Mouse (Mus musculus) heart, adult 2 months (tissue): Measurements from ENCODE around the gene Masp2. TPM values are rescaled to one million over a fixed set of nuclear protein-coding genes. Genes with fewer than 3 reads are reported as not detected.

Experiments used
- DNase-seq, 2 experiments: peaks; one replicate each; pipeline ENCODE4 v3.0.0; 2021
- H3K27ac ChIP-seq: fragments of 200-600 bp; 2 replicates; pipeline ENCODE4 v1.8.1; 2022
- H3K27me3 ChIP-seq: fragments of 200-500 bp; 2 replicates; pipeline ENCODE4 v1.6.1; 2012; ENCODE audit warnings: mild to moderate bottlenecking, low read length, inconsistent platforms, mixed read lengths; ENCODE audit not compliant: control insufficient read depth, insufficient read depth
- H3K36me3 ChIP-seq: fragments of 200-500 bp; 2 replicates; pipeline ENCODE4 v1.6.1; 2012; ENCODE audit warnings: low read length, inconsistent platforms; ENCODE audit not compliant: control insufficient read depth, insufficient read depth
- H3K4me1 ChIP-seq: fragments of 200-500 bp; 2 replicates; pipeline ENCODE4 v1.6.1; 2011; ENCODE audit warnings: low read length; ENCODE audit not compliant: control insufficient read depth, insufficient read depth
- H3K4me3 ChIP-seq: fragments of 200-600 bp; 2 replicates; pipeline ENCODE4 v1.8.1; 2022
- H3K79me2 ChIP-seq: fragments of 200-500 bp; replicated peaks from 2 replicates; pipeline ENCODE4 v1.6.1; 2012; ENCODE audit warnings: mild to moderate bottlenecking, inconsistent platforms, low read length, moderate library complexity, mixed read lengths; ENCODE audit not compliant: control insufficient read depth, insufficient read depth
- H3K9ac ChIP-seq: fragments of 200-500 bp; 2 replicates; pipeline ENCODE4 v1.6.1; 2012; ENCODE audit warnings: low read depth, mild to moderate bottlenecking, control low read depth, inconsistent platforms, low read length, mixed read lengths
- CTCF ChIP-seq: fragments of 200-600 bp; IDR thresholded peaks from 2 replicates; pipeline ENCODE4 v1.8.1; 2022; ENCODE audit warnings: antibody characterized with exemption, mild to moderate bottlenecking, moderate library complexity
- EP300 ChIP-seq: fragments of 200-500 bp; IDR thresholded peaks from 2 replicates; pipeline ENCODE4 v1.6.1; 2011; ENCODE audit warnings: low read depth, low read length, control low read depth; ENCODE audit not compliant: insufficient read depth
- POLR2A ChIP-seq: fragments of 200-500 bp; IDR thresholded peaks from 2 replicates; pipeline ENCODE4 v1.6.1; 2011; ENCODE audit warnings: mild to moderate bottlenecking, low read depth, low read length, control low read depth; ENCODE audit not compliant: insufficient read depth
- WGBS: fragments of 180-500 bp; shearing (Covaris S2); methylation state at CpG from one replicate; pipeline ENCODE4 v1.1.7; 2018; 5-methylcytosine and 5-hydroxymethylcytosine counted together
- intact Hi-C: fragments of 180-260 bp; cut with DNase I; formaldehyde crosslinking; loops from one replicate; pipeline ENCODE4 v1.15.1; 2025
- polyA plus RNA-seq: library from polyadenylated mRNA; depleted of rRNA; stranded (reverse); fragments of >200 nt; gene quantifications from 2 replicates; pipeline ENCODE4 v1.2.3, GENCODE M21; 2012
- total RNA-seq, 2 experiments: library from RNA; stranded (reverse); gene quantifications; 2 replicates each; pipeline ENCODE4 v1.2.3; 2021

Masp2 gene
- total and polyA plus RNA-seq, 3 experiments = 0.29 to 2.3 (median 0.52) TPM

- Histone ChIP-seq H3K79me2 (peaks cover 1% of the 10 kb centered on the region), H3K27ac (no peak overlapping the region), H3K4me1 (peaks cover 6% of the 10 kb centered on the region), H3K27me3 (no peaks in the 10 kb centered on the region), H3K36me3 (peaks cover 50% of the 10 kb centered on the region), H3K9ac (no peak overlapping the region), H3K4me3 (no peak overlapping the region)
- intact Hi-C loops = no loop called here
- no peak for TF ChIP-seq EP300
- TF ChIP-seq POLR2A = no peak
- no peak for TF ChIP-seq CTCF
- WGBS = 71% methylated on average over 4 of the region's 4 CpGs
- no peak for DNase-seq
Observed at GRCm38 (mm10) chr4:148623609-148624008, 21.3 kb downstream of the Masp2 start.

- peaks cover 39% of the 10 kb centered on the region for H3K36me3 ChIP-seq
- no peak overlapping the region for H3K9ac ChIP-seq
- peaks cover 6% of the 10 kb centered on the region for H3K4me1 ChIP-seq
- TF ChIP-seq CTCF = peak; percentile 33
- TF ChIP-seq POLR2A = no peak
- no peak for TF ChIP-seq EP300
- no peaks in the 10 kb centered on the region for H3K27me3 ChIP-seq
- no peak for DNase-seq
- WGBS = 65% methylated on average over 10 of the region's 10 CpGs
- no peak overlapping the region for H3K27ac ChIP-seq
- H3K79me2 ChIP-seq = peaks cover 1% of the 10 kb centered on the region; the same call in 1 of the 2 replicates
- H3K4me3 ChIP-seq = peak overlapping the region; percentile 73
- intact Hi-C loops = no loop called here
Observed at GRCm38 (mm10) chr4:148625010-148625409, 22.7 kb downstream of the Masp2 start.

- WGBS = under 1% methylated on average over 57 of the region's 57 CpGs
- Histone ChIP-seq H3K36me3 (peaks cover 32% of the 10 kb centered on the region), H3K79me2 (peaks cover 1% of the 10 kb centered on the region; the same call in 1 of the 2 replicates), H3K4me3 (peak overlapping the region; percentile 73), H3K27me3 (no peaks in the 10 kb centered on the region), H3K27ac (peak overlapping the region; percentile 90), H3K4me1 (peaks cover 6% of the 10 kb centered on the region), H3K9ac (peak overlapping the region; percentile 98)
- TF ChIP-seq POLR2A (no peak), CTCF (no peak), EP300 (no peak)
- intact Hi-C loops = no loop called here
- peak in 1 of 2 experiments; percentile 34 for DNase-seq
Observed at GRCm38 (mm10) chr4:148625756-148626622, 23.6 kb downstream of the Masp2 start.

GRCm38 (mm10) chr4:148626623-148627185, 24.4 kb downstream of the Masp2 start, which contains the start of gene Tardbp:
Gene Tardbp, minus strand, starts transcription at chr4:148627019.
- Histone ChIP-seq H3K4me1 (peaks cover 6% of the 10 kb centered on the region), H3K9ac (peak within 1 kb of the TSS; percentile 98), H3K79me2 (0 out of 2 replicates have a peak, but pooled peaks cover 1% of the 10 kb centered on the region), H3K4me3 (peak within 1 kb of the TSS; percentile 73), H3K36me3 (peaks cover 29% of the 10 kb centered on the region), H3K27ac (peak within 1 kb of the TSS; percentile 90), H3K27me3 (no peaks in the 10 kb centered on the region)
- WGBS = under 1% methylated on average over 51 of the region's 51 CpGs
- peak; percentile 96 to 97 for DNase-seq
- intact Hi-C loops = no loop called here
- TF ChIP-seq CTCF = no peak
- peak; percentile 97 for TF ChIP-seq POLR2A
- TF ChIP-seq EP300 = peak; percentile 53; the same call in 1 of the 2 replicates

- Histone ChIP-seq H3K4me1 (peaks cover 5% of the 10 kb centered on the region), H3K27ac (peak overlapping the region; percentile 90), H3K9ac (no peak overlapping the region), H3K36me3 (peaks cover 24% of the 10 kb centered on the region), H3K79me2 (0 out of 2 replicates have a peak, but pooled peaks cover 1% of the 10 kb centered on the region), H3K27me3 (no peaks in the 10 kb centered on the region), H3K4me3 (peak overlapping the region; percentile 39)
- no peak for DNase-seq
- intact Hi-C loops = no loop called here
- TF ChIP-seq CTCF (no peak), EP300 (no peak)
- WGBS = 61% methylated on average over 3 of the region's 3 CpGs
Observed at GRCm38 (mm10) chr4:148627246-148627645, 24.9 kb downstream of the Masp2 start.
